Mouse (Mus musculus): Measurements from ENCODE around the gene Vangl1.
"Not testable (repeated sequence)": the region's sequence is repeated elsewhere in the genome, so short reads cannot be mapped to it uniquely, and the experiment has no call there.

Vangl1 gene

DNA sequence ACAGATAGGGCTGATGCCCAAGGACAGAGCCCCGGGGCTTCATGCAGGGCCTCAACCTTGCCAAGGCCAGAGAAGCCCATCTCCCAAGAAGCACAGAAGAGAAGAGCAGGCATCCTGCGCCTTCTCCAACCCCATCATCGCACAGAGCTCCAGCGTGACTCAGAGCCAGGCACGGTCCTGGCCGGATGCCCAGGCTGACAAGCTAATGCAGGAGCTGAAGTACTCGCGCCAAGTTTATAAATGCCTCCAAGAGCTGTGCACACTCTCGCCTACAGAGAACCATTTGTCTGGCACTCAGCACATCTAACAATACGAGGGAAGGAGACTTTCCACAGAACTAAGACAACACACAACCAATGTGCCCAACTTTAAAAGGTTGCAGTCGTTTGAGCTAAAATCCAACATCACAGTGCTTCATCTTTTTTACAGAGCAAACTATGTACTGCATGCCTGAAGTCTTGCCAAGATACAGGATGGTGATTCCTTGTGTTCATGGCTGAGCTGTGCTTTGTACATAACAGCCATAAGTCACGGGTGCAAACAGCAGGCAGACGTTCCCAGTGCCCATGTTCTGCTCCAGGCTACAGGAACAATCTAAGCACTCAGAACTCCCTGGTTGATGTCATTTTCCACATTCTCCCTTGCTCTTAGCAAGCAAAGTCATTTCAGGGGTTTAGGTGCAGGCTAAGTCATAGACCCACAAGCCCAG, 35.1 kb downstream of the Vangl1 start:
- DNase-seq (ENCODE audit: low spot score), result peak; percentile 92

DNA sequence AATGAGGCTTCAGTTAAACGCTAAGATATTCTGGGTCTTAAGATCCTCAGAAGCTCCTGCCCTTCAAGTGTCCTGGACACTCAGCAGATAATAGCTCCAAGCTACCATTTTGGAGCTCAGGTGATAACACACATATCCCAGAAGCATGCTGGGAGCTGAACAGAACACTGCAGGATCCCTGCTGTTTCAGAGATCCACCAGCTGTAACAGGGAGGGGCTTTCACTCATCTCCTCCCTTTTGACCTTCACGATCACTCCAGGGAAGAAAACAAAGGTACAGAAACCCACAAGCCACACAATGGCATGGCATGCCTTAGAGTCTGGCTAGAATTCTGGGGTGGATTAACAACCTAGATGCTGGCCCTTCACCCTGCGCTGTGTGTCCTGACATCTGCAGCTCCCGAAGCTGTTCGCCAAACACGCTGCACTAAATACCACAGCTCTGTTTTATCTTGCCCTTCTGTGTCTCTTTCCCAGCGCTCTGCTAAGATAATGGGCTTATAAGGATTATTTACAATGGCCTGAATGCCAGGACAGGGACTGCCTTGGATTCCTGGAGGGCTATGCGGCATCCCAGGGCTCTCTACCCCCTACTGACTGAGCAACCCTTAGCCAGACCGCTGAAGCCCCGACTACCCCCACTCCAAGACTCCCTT, 36.8 kb downstream of the Vangl1 start:
- no peak for DNase-seq (ENCODE audit: low spot score)

DNA sequence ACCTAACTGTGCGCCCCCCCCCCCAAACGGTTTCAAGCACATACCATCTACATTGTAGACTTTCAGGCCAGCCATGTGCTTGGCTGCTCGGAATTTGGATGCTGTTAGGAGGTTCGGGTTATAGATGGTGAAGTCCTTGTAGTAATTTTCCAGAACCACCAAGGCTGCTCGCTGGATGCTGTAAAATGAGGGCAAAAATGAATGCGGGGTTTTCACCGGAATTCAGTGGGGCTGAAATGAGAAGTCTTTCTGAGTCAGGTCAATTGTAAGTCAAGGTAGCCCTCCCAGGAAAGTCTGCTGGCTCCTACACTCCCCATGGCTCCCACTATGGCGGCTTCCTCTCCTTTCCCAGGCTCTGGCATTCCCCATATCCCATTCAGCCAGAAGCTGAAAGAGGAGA, 37.7 kb downstream of the Vangl1 start:
- DNase-seq (ENCODE audit: low spot score), result no peak

DNA sequence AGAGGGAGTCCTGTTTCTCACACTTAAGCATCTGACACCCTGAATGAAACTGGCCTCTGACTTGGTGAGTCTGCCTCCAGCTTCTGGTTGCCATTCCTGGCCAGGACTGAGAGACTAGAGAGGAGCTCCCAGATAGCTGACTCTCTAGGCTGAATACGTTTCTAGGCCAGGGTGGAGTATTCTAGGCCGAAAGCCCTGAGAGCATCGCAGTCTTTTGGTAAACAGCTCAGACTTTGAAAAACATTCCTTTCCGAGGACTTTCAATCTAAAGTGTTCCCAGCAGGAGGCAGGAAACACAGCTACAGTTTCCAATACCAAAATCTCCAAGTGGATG, 38.2 kb downstream of the Vangl1 start:
- DNase-seq (ENCODE audit: low spot score), result no peak

DNA sequence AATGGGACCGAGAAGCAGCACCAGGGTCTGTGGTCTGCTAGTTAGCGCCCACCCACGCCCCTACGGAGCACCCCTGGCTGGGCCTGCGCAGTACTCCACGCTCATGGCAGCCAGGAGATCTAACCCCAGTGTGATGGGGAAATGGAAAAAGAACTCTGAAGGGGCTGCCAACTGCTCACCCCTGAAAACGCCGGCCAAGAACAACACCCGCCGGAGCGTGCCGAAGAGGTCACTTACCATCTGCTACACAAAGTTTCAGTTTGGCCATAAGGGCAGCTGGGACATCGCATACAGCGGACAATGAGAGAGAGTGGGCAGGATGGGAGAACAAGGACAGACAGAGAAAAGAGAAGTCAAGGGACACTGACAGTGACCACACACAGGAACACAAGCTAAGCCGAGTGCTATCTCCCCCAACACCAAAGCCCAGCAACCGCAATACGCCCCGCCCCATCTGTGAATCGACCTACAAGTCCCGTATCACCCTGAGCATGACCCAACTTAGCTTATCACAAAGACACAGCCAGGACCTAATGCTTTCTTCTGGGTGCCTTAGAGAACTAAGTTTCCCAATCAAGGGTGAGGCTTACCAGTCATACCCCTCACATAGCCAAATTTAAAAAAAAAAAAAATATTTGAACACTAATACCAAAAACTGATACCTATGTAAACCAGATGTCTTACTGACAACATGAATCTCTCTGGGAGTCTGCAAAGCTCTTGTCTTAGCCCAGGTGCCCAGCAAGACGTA, 38.8 kb downstream of the Vangl1 start:
- DNase-seq (ENCODE audit: low spot score), result no peak

DNA sequence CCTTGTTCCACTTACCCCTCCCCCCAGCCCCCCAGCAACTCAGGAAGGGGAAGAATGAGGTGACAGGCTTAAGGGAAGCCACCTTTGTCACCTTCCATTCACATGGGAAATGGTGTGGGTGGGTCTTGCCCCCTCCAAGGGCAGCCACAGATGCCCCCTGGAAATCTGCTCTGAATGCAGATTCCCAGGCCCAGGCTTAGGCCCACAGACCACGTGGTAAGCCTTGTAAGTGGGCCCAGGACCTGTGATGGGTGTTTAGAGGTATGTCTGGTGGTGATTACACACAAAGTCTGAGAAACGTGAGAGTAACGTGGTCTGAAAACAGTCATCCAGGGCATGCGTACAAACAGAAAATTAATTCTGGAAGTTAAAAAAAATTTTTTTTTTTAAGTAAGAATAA, 39.6 kb downstream of the Vangl1 start:
- DNase-seq (ENCODE audit: low spot score), result no peak

DNA sequence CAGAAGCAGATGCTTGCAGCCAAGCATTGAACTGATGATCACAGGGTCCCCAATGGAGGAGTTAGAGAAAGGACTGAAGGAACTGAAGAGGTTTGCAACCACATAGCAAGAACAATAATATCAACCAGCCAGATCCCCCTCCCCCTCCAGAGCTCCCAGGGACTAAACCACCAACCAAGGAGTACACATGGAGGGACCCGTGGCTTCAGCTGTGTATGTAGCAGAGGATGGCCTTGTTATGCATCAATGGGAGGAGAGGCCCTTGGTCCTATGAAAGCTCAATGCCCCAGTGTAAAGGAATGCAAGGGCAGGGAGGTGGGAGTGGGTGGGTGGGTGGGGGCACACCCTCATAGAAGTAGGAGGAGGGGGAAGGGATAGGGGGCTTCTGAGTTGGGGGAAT, 40.6 kb downstream of the Vangl1 start:
- not testable (repeated sequence) for DNase-seq (ENCODE audit: low spot score)

DNA sequence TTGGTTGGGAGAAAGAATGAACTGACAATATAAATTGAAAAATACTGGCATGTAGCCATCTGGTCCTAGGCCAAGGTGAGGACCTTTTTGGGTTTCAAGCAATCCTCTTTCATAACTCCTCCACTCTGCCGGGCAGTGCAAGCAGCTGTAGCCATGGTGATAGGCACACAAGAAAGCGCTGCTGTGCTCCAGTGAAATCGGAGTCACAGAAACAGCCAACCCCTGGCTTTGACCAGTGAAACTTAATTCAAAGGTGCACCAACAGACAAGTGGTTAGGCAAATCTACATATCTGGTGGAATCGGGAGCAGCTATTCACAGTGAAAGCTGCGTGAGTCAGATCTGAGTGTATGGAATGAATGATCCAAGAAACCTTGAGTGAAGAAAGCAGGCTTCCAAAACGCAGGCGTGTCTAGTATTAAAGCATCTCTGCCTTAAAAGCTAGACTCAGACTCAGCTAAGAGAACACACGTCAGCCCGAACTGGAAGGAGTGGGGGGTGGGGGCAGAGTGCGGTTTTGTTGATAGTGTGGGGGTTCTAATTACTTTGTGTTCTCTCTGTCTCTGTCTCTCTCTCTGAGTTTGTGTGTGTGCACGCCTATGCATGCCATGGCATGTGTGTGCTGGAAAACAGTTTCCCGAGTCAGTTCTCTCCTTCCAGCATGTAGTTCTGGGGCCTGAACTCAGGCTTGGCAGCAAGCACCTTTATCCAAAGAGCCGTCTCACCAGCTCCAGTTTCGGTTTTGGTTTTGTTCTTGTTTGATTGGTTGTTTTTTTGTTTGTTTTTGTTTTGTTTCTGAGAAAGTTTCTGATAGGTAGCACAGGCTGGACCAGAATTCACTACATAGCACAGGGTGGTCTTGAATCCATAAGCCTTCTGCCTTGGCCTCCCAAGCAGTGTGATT, 44.8 kb downstream of the Vangl1 start:
- DNase-seq (ENCODE audit: low spot score), result peak; percentile 41

DNA sequence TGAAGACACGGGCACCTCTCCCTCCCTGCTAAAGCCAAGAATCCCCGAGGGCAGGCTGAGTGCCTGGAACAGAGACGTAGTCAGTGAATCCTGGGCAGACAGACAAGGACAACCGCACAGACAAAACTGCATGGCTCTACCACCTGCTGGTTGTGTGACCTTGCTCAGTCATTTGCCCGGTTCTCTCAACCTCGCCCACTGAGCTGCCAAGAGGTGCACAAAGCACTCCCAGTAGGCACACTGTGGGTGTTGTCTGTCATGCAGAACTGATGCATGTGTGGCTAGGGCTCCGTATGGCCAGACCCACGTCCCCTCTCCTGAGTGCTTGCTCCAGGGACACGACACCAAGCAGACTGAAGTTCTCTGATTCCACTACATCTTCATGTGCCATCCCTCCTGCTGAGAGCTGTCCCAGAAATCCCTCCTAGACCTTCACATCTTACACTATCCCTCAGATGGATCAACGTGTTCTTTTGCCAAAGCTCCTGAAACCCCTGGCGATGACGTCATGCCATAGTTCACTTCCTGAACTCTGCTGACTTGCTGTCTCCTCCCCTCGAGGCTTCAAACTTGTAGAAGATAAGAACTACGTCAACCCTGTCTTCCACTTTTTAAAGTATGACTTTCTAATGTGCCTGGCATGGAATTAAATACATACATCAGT, 45.6 kb downstream of the Vangl1 start:
- DNase-seq (ENCODE audit: low spot score), result no peak

DNA sequence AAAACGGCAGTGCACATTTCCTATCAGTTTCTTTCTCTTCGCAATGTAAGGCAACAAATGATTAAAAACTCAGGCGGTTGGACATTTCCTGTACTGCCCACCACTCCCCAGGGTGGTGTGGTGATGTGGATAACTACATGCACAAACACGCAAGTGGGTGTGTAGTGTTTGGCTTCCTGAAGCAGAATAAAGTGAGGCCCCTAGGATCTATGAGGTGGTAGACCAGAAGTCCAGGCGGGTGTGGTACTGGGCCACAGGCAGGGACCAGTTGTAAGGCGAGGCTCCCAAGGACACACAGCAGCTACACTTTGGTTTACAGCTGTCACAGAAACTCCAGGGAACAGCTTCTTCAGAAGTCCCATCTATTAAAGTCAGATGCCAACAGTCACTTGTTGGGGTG, 46.8 kb downstream of the Vangl1 start:
- DNase-seq (ENCODE audit: low spot score), result no peak

DNA sequence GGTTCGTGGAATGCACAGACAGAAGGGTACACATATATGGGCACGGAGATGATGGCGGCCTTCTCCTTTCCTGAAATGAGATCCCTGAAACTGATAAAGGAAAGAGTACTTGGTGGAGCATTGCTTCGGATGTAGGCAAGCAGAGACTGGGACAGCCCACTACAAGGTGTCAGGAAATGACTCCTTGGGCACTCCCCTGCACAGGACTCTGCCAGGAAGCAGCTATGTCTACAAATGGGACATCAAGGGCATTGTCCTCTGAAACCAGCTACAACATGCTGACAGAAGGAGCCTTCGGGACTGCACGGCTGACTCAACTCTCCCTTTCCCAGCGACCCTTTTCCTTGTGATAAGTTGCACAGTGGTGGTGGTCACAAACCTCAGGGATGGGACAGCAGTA, 47.8 kb downstream of the Vangl1 start:
- no peak for DNase-seq (ENCODE audit: low spot score)

DNA sequence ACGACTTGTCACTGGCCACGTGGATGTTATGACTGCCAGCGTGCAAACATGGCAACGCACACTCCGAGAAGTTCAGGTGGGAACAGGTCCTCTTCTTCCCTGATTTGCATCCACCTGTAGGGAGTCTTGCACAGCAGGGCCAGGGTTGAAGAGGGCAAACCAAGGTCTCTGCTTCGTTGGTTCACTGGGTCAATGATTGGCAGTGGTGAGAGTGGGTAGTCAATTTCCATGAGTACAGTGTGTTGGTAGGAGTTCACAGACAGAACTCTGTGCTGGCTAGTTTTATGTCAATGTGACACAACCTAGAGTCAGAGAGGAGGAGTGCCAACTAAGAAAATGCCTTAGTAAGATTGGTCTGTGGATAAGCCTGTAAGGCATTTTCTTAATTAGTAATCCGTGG, 50.4 kb downstream of the Vangl1 start:
- DNase-seq (ENCODE audit: low spot score), result no peak

DNA sequence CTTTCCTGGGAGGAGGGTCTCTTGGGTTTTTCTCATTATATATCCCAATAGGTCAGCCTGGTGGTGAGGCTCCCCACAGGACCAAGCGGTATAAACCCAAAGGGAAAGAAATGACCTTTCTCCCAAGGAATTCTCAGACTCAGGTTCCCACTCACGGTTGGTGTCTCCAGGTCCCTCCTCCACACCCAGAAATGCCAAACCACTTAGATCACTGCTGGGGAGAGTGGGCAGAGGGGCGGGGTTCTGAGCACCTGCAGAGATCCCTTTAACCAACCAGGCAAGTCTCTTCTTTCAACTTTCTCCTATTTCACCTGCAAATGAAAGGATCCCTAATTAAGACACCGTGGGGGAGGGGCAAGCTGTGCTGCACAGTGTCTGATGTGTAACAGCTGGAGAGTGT, 51.6 kb downstream of the Vangl1 start:
- DNase-seq (ENCODE audit: low spot score), result no peak

DNA sequence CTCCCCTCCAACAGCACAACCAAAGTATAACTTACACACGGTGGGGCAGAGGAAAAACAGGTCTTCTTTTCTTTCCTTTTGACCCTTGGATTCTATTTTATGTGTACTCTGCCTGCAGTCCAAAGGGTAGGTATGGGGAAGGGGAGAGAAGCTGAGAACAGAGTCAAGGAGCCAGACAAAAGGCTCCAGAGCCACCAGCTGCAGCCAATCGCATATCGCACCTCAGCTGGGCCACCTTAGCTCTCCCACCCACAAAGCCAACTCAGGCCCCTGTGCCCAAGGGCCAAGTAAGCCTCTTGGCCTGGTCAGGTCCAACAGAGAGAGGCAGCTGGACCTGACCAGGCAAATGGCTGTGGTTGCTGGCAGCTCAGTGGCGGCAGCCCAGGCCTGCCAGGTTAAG, 52.0 kb downstream of the Vangl1 start:
- no peak for DNase-seq (ENCODE audit: low spot score)

DNA sequence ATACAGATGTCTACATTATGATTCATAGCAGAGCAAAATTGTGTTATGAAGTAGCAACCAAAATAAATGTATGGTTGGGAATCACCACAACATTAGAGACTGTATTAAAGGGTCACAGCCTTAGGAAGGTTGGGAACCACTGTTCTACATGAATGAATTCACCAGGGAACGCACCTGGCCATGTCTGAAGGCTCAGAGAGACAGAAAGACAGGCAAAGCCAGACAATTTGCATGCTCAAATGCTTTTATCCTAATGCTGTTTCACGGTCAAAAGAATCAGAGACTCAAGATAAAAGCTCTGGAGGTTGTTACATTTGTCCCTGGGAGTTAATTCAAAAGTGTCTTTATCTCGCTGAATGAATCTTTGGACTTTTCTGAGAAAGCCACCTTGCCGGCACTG, 52.6 kb downstream of the Vangl1 start:
- DNase-seq (ENCODE audit: low spot score), result no peak

DNA sequence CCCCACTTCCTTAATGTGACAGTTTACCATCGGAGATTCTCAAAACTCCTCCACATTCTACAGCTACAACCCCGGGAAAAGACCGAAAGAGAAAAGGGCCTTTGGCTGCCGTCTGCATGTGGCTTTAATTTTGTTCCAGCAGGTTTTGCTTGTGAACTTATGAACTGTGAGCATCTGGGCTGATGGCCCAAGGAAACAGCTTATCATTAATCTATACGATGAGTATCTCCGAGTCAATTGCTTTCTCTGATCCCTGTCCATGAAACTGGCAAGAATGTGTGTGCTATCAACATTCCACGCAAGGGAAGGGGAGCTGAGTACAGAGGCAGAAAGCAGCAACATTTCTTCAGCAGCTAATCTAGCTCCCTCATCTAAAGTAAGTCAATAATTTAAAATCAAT, 54.6 kb downstream of the Vangl1 start:
- DNase-seq (ENCODE audit: low spot score), result no peak

DNA sequence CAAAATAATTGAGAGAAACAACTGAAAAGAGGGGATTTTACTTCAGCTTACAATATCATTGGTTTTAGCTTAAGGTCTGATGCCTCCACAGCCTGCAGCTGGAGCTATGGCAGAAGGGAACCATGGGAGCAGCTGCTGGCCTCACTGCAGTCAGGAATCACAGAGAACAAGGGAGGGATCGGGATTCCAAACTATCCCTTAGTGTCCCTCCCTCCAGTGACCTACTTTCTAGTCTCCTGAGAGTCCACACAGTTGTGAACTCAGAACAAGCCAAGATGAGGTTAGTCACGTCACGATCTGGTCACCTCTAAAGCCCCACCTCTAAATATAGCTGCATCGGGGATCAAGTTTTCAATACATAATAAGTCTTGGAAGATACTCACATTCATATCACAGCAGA, 57.3 kb downstream of the Vangl1 start:
- no peak for DNase-seq (ENCODE audit: low spot score)

DNA sequence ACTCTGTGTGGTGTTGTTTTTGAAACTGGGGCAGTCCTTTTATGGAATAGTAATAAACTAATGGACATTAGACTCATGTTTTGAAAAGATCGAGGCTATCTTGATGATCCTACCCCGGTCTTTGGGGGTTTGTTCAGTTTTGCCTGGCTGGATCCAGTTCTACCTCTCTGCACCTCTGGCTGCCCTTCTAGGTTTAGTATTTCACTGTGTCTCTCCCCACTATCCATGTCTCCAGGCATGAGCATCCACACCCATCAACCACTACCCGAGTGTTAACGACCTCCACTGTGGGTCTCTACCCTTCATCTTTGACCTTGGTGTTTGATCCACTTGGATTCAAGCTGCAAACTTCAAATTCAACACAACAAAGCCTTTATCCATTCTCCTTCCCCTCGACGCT, 58.1 kb downstream of the Vangl1 start:
- no peak for DNase-seq (ENCODE audit: low spot score)

DNA sequence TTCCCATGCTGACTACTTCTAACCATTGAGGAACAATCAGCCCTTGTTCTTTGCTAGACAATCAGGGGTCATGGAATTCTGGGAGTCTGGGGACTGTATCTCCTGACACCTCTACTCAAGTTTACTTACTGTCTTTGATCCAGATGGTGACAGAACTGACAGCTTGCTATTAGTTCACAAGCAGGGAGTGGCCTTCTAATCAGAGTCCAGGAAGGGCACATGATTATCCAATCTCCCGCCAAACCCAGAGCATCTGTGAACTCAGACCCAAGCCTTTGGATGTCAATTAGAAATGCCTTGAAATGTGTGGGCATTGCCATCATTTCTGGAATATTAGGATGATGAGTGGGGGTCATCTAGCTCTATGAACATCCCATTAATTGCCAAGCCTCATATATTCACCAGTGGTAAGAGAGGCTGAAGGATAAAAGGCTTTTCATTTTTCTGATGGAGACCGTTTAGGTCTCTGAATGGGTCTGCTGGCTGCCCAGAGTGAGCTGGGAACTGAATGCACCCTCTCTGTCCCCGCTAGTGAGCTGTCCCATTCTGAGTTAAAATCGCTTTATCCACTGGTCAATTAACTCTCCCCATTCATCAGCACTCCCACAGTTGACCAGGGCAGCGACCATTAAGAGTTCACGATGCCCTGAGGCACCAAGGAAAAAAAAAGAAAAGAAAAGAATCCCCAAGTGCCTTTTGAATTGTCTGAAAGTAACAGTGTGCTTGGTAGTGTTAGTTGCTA, 58.7 kb downstream of the Vangl1 start:
- no peak for DNase-seq (ENCODE audit: low spot score)

DNA sequence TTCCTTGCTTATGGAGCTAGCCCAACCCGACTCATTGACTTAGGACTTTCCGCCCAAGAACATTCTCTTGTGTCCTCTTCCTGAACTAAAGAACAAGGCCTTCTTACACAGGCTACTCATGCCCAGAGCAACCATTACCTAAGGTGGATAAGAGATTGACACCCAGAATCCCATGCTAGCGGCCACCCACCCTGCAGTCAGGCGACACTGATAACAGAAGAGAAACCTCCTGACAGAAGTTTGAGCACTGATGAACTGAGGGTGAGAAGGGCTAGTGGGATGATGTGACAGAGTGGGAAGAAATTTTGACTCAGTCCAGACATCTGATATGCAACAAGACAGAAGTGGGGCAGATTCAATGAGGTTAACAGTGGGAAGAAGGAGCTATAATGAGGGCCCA, 60.1 kb downstream of the Vangl1 start:
- no peak for DNase-seq (ENCODE audit: low spot score)

DNA sequence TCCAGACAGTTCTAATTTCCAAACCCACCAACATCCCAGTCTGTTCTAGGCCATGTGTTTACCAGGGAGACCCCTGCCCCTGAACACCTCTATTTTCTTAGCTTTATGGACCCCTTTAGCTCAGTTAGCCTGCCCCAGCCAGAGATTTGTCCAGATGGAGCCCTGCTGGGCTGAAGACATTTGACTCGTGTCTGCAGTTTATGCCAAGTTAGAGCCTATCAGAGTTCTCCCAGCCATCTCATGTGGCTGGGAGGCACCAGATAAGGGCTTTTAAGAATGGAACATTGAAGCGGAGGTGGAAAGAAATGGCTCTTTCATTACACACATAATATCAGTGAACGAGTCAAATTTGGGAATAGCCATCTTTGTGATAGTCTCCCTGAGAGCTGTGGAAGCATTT, 61.0 kb downstream of the Vangl1 start:
- no peak for DNase-seq (ENCODE audit: low spot score)
